Mouse (Mus musculus): ENCODE data around the gene Cdc25a.

DNA sequence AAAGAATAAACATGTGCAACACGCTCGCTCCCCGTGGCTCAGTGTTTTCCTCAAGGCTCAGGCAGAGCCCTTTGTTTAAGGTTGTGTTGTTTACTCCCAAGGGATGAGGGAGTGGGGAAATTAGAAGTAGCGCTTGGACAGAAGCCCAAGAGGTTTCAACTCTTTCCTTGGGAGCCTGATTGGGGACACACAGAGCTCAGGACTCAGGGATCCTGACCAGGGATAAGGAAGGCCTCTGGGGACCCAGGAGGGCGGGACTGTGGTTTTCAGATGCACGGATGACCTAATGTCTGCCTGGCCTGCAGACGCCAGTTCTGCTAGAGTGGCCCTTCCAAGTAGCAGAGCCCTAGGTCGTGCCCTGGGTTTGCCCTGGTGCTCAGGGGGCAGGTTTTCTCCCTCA, 31.9 kb downstream of the Cdc25a start:
- TF ChIP-seq CTCF (IDR thresholded peaks at IDR 0.05; ENCODE audit: low read depth, low read length) (no peak), POLR2A (IDR thresholded peaks at IDR 0.05; ENCODE audit: insufficient read depth, low read length) (no peak)
